Mouse (Mus musculus) heart, postnatal 0 days (tissue): ENCODE measurements around the gene Prss16.

Source experiments
- CTCF ChIP-seq: IDR thresholded peaks from 2 replicates; pipeline ENCODE4 v1.5.1; 2016; ENCODE audit warnings: antibody characterized with exemption, control low read depth, low read depth
- EP300 ChIP-seq: IDR thresholded peaks from 2 replicates; pipeline ENCODE4 v1.6.1; 2016; ENCODE audit warnings: antibody characterized with exemption, low read depth

DNA sequence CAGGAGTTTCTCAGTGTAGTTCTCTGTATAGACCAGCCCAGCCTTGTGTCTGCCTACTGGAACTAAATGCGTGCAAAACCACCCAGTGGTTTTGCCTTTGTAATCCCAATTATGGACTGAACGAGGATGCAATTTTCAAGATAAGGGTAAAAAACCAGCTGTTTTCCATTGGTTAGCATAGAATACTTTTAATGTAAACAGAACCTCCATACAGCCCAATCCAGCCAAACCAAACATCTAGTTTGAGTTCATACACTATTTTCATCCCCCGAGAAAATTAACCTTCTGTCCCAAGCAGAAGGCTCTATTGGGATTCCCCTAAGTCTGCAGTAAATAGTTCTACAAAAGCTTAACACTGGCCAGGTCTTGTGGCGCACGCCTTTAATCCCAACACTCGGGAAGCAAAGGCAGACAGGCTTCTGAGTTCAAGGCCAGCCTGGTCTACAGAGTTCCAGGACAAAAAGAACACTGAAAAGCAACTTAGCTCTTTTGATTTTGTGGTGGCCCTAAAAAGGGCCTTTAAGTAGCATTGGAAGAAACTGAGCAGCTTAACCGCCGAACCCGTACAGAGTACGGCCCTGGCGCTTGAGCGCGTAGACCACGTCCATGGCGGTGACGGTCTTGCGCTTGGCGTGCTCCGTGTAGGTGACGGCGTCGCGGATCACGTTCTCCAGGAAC, 31.1 kb upstream of the Prss16 start:
- no peak for TF ChIP-seq EP300
- TF ChIP-seq CTCF = no peak
